Mouse (Mus musculus) stomach, postnatal 0 days (tissue): ENCODE results near the gene Islr2.

Experiments
- CTCF ChIP-seq: IDR thresholded peaks from 2 replicates; pipeline ENCODE4 v1.5.1; 2016; ENCODE audit warnings: antibody characterized with exemption, low read depth, mild to moderate bottlenecking, moderate library complexity
- EP300 ChIP-seq: optimal IDR thresholded peaks from 2 replicates; pipeline ENCODE3; 2016; ENCODE audit warnings: antibody characterized with exemption

DNA sequence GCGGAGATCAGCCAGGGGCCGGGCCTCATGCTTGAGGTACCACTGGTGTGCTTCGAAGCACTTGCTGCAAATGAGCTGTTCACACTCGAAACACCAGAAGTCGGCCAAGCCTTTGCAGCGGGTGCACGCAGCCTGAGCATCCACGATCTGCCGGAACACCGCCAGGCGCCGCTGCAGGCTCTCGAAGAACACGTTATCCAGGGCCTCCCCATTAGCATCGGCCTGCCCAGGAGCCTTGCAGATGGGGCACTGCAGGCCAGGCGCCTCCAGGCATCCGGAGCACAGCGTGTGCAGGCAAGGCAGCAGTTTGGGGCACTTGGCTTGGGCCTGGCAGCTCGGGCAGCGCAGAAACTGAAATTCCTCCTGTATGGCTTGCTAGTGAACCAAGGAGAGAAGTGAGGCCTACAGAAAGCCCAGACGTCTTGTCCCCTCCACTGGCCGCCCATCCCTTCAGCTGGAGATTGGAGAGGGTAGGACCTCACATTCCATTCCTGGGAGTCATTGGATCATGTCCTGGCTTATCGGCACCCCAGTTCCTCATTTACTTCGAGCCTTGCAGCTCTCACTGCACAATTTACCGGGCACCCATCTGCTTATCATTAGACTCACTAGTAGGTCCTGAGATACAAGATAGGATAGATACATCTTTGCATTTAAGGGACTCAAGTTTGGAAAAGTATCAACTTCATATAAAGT lies 43.1 kb upstream of the Islr2 start:
- TF ChIP-seq EP300, result no peak
- TF ChIP-seq CTCF, result peak; percentile 92
